Comparison of ENCODE assay signal across 23 mouse cellular contexts in the genomic region with DNA sequence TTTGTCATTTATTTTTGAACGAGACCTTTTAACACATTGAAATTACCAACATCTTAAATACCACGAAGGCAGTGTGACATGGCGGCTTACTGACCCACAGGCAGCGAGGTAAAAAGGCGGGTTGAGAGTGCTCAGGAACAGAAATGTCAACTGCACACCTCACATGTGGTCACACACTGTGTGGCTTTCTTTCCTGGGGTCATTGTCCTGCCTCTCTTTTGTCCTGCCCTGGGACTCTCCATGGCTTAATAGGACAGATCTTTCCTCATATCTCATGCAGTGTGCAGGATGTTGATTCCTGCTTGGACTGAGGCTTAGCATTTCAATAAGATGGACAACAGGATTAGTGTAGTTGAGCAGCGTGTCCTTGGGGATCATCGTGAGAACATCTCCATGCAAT.
"Had no signal": no experiment of that assay in that cellular context is flagged by ENCODE, and none has a peak within 500 bp of the region (broad histone marks: within the 10 kb centered on the region; RNA-seq: fewer than 3 reads in every experiment).

No protein-coding gene starts in this region.

- H3K9ac ChIP-seq: heart, embryonic 12.5 days; hindbrain, embryonic 13.5 days; hindbrain, embryonic 15.5 days; kidney, embryonic 15.5 days; limb, embryonic 13.5 days; limb, embryonic 15.5 days had no signal

- H3K9me3 ChIP-seq: heart, embryonic 12.5 days; hindbrain, embryonic 13.5 days; hindbrain, embryonic 15.5 days; kidney, embryonic 15.5 days; limb, embryonic 13.5 days; limb, embryonic 15.5 days had no signal

- H3K4me1 ChIP-seq: heart, embryonic 12.5 days; kidney, embryonic 15.5 days; limb, embryonic 13.5 days had no signal

- H3K27me3 ChIP-seq: heart, embryonic 12.5 days; hindbrain, embryonic 13.5 days; hindbrain, embryonic 15.5 days; kidney, embryonic 15.5 days; limb, embryonic 13.5 days; limb, embryonic 15.5 days had no signal

- ATAC-seq: hindbrain, postnatal 0 days; intestine, embryonic 16.5 days had no signal

- DNase-seq: gastrocnemius, adult 2 months; gastrocnemius, postnatal 10 days; gastrocnemius, postnatal 25 days; heart, adult 2 months; heart, postnatal 14 days; heart, postnatal 36 days; kidney, adult 11 months; kidney, adult 2 months; kidney, adult 9 months; kidney, postnatal 14 days; kidney, postnatal 36 days; layer of hippocampus, adult 9-11 months; layer of hippocampus, postnatal 36 days; left cerebral cortex, postnatal 4 days had no signal

- H3K27ac ChIP-seq: gastrocnemius, adult 2 months; heart, adult 2 months; hindbrain, embryonic 13.5 days; hindbrain, embryonic 15.5 days; hindbrain, postnatal 0 days; kidney, embryonic 15.5 days; kidney, postnatal 0 days; limb, embryonic 13.5 days; limb, embryonic 15.5 days had no signal

- H3K4me3 ChIP-seq: gastrocnemius, adult 2 months; heart, adult 2 months; heart, embryonic 12.5 days; hindbrain, embryonic 13.5 days; hindbrain, embryonic 15.5 days; kidney, embryonic 15.5 days; limb, embryonic 13.5 days; limb, embryonic 15.5 days had no signal

- H3K4me2 ChIP-seq: heart, embryonic 12.5 days; hindbrain, embryonic 13.5 days; hindbrain, embryonic 15.5 days; kidney, embryonic 15.5 days; limb, embryonic 13.5 days; limb, embryonic 15.5 days had no signal

- H3K36me3 ChIP-seq: heart, embryonic 12.5 days; hindbrain, embryonic 15.5 days; kidney, embryonic 15.5 days; limb, embryonic 13.5 days; limb, embryonic 15.5 days had no signal
